Mouse (Mus musculus) hindbrain, postnatal 0 days (tissue): ENCODE data around the gene Henmt1. TPM values are rescaled to one million over a fixed set of nuclear protein-coding genes. Genes with fewer than 3 reads are reported as not detected.

Experiments
- ATAC-seq: fragments of 200-750 bp; cut with Nextera tagmentation; 2 replicates; pipeline ENCODE4 v1.8.0; 2017; ENCODE audit warnings: mild to moderate bottlenecking, moderate TSS enrichment, moderate library complexity
- DNase-seq: peaks from one replicate; pipeline ENCODE4 v3.0.0-alpha.2; 2015; ENCODE audit warnings: low spot score
- H3K27ac ChIP-seq: fragments of 300-500 bp; sonication (generic); 2 replicates; pipeline ENCODE4 v1.5.1; 2014; ENCODE audit warnings: mild to moderate bottlenecking
- H3K27me3 ChIP-seq: fragments of 300-500 bp; sonication (generic); 2 replicates; pipeline ENCODE4 v1.6.1; 2014; ENCODE audit warnings: low read length, mixed read lengths; ENCODE audit not compliant: insufficient read depth
- H3K36me3 ChIP-seq: fragments of 300-500 bp; sonication (generic); 2 replicates; pipeline ENCODE4 v1.6.1; 2014; ENCODE audit warnings: low read length, mixed read lengths; ENCODE audit not compliant: insufficient read depth
- H3K4me1 ChIP-seq: fragments of 300-500 bp; sonication (generic); 2 replicates; pipeline ENCODE4 v1.6.1; 2014; ENCODE audit warnings: antibody characterized with exemption, low read length, mixed read lengths; ENCODE audit not compliant: insufficient read depth
- H3K4me2 ChIP-seq: fragments of 300-500 bp; sonication (generic); 2 replicates; pipeline ENCODE4 v1.6.1; 2014; ENCODE audit warnings: low read depth, mild to moderate bottlenecking, low read length, moderate library complexity, mixed read lengths
- H3K4me3 ChIP-seq: fragments of 300-500 bp; sonication (generic); 2 replicates; pipeline ENCODE4 v1.5.1; 2014; ENCODE audit warnings: low read length
- H3K9ac ChIP-seq: fragments of 300-500 bp; sonication (generic); replicated peaks from 2 replicates; pipeline ENCODE4 v1.6.1; 2014; ENCODE audit warnings: mild to moderate bottlenecking, low read length, moderate library complexity, mixed read lengths
- H3K9me3 ChIP-seq: fragments of 300-500 bp; sonication (generic); 2 replicates; pipeline ENCODE4 v1.6.1; 2016; ENCODE audit warnings: low read length, mixed read lengths
- CTCF ChIP-seq: IDR thresholded peaks from 2 replicates; pipeline ENCODE4 v1.5.1; 2016; ENCODE audit warnings: antibody characterized with exemption, control low read depth, low read depth
- WGBS: fragments of 180-500 bp; shearing (Covaris S2); extraction: QIAGEN DNeasy Blood & Tissue Kit; methylation state at CpG from one replicate; pipeline ENCODE4 v1.1.7; 2014; 5-methylcytosine and 5-hydroxymethylcytosine counted together
- polyA plus RNA-seq: library from polyadenylated mRNA; unstranded; fragments of >200 nt; fragmentation: Nextera tagmentation; extraction: Ambion mirVana; gene quantifications from 2 replicates; pipeline ENCODE4 v1.2.1, GENCODE M21; 2015
- total RNA-seq: library from RNA; depleted of rRNA; stranded (reverse); fragments of >200 nt; gene quantifications from 2 replicates; pipeline ENCODE4 v1.2.3, GENCODE M21; 2014

Gene Henmt1
- total and polyA plus RNA-seq, 2 experiments from 2014 or later = 2.0 to 2.2 TPM

DNA sequence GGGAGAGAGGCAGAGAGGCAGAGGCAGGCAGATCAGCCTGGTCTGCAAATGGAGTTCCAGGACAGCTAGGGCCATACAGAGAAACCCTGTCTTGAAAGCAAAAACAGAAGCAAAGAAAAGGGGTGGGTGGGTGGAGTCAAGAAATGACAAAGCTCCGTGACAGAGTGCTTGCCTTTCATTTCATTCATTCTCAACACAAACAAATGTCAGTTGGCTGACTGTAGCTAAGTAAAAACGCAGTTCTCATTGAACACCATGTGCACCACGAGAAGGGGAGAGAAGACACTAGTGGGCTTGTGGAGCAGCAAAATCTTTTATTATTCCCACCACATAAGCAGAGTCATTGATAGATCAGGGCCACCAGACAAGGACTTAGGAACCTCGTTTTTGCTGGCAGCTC lies 22.8 kb upstream of the Henmt1 start:
- no peak overlapping the region for H3K4me2 ChIP-seq
- H3K9ac ChIP-seq = no peak overlapping the region
- no peaks in the 10 kb centered on the region for H3K4me1 ChIP-seq
- H3K4me3 ChIP-seq = no peak overlapping the region
- no peaks in the 10 kb centered on the region for H3K9me3 ChIP-seq
- no peak for TF ChIP-seq CTCF
- no peak overlapping the region for H3K27ac ChIP-seq
- DNase-seq = no peak
- WGBS = 29% methylated on average over 4 of the region's 4 CpGs
- no peaks in the 10 kb centered on the region for H3K36me3 ChIP-seq
- ATAC-seq = no peak
- no peaks in the 10 kb centered on the region for H3K27me3 ChIP-seq

GRCm38 (mm10) chr3:108917986-108918385 lies 21.7 kb upstream of the Henmt1 start:
- TF ChIP-seq CTCF = no peak
- 71% methylated on average over 3 of the region's 3 CpGs for WGBS
- no peak for DNase-seq

GRCm38 (mm10) chr3:108918852-108919251 lies 20.8 kb upstream of the Henmt1 start:
- no peak for TF ChIP-seq CTCF
- Histone ChIP-seq H3K27me3 (no peaks in the 10 kb centered on the region), H3K4me1 (no peaks in the 10 kb centered on the region), H3K9ac (no peak overlapping the region), H3K9me3 (no peaks in the 10 kb centered on the region), H3K4me3 (no peak overlapping the region), H3K4me2 (no peak overlapping the region), H3K27ac (no peak overlapping the region), H3K36me3 (no peaks in the 10 kb centered on the region)
- ATAC-seq = no peak
- no peak for DNase-seq
- 98% methylated on average over 1 of the region's 1 CpGs for WGBS

More at GRCm38 (mm10) chr3:108917986-108918385, 21.7 kb upstream of the Henmt1 start:
- Histone ChIP-seq H3K9me3 (no peaks in the 10 kb centered on the region), H3K27me3 (no peaks in the 10 kb centered on the region), H3K27ac (no peak overlapping the region), H3K4me1 (no peaks in the 10 kb centered on the region), H3K4me3 (no peak overlapping the region), H3K9ac (no peak overlapping the region), H3K4me2 (no peak overlapping the region), H3K36me3 (no peaks in the 10 kb centered on the region)
- ATAC-seq = no peak

- ATAC-seq (no peak), DNase-seq (no peak)
- Histone ChIP-seq H3K36me3 (no peaks in the 10 kb centered on the region), H3K9me3 (no peaks in the 10 kb centered on the region), H3K4me3 (no peak overlapping the region), H3K9ac (no peak overlapping the region), H3K4me2 (no peak overlapping the region), H3K27me3 (no peaks in the 10 kb centered on the region), H3K4me1 (no peaks in the 10 kb centered on the region), H3K27ac (no peak overlapping the region)
- 95% methylated on average over 3 of the region's 3 CpGs for WGBS
- no peak for TF ChIP-seq CTCF
Measured at GRCm38 (mm10) chr3:108920442-108921070, 19.1 kb upstream of the Henmt1 start.

GRCm38 (mm10) chr3:108921822-108922221 lies 17.9 kb upstream of the Henmt1 start:
- ATAC-seq = no peak
- TF ChIP-seq CTCF = no peak
- Histone ChIP-seq H3K9me3 (no peaks in the 10 kb centered on the region), H3K4me1 (no peaks in the 10 kb centered on the region), H3K9ac (no peak overlapping the region), H3K36me3 (no peaks in the 10 kb centered on the region), H3K27ac (no peak overlapping the region), H3K4me3 (no peak overlapping the region), H3K27me3 (no peaks in the 10 kb centered on the region), H3K4me2 (no peak overlapping the region)
- no peak for DNase-seq
- WGBS = 90% methylated on average over 1 of the region's 1 CpGs

- DNase-seq (no peak), ATAC-seq (no peak)
- Histone ChIP-seq H3K9me3 (no peaks in the 10 kb centered on the region), H3K4me3 (no peak overlapping the region), H3K9ac (no peak overlapping the region), H3K36me3 (no peaks in the 10 kb centered on the region), H3K27me3 (no peaks in the 10 kb centered on the region), H3K4me2 (no peak overlapping the region), H3K4me1 (no peaks in the 10 kb centered on the region), H3K27ac (no peak overlapping the region)
- TF ChIP-seq CTCF = no peak
- 88% methylated on average over 4 of the region's 4 CpGs for WGBS
Measured at GRCm38 (mm10) chr3:108925677-108926076, 14.0 kb upstream of the Henmt1 start.

DNA sequence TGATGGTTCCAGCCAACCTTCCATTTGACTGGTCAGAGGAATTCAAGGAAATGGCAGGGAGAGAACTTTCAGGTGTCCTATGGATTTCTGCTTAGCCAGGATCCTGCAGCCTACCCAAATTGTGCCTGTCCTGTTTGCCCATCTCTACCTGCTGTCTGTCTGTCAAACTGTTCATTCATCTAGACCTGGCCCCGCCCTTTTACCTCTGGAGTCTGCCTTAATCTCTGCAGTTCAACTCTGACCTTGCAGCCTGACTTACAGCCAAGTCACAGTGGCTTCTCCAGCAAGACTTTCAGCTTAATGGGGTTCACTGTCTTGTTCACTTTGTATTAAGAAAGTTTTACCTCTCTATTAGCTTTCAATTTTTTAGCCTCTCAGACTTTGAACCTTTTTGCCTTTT lies 13.4 kb upstream of the Henmt1 start:
- Histone ChIP-seq H3K9me3 (no peaks in the 10 kb centered on the region), H3K4me3 (no peak overlapping the region), H3K27me3 (no peaks in the 10 kb centered on the region), H3K36me3 (no peaks in the 10 kb centered on the region), H3K9ac (no peak overlapping the region), H3K4me1 (no peaks in the 10 kb centered on the region), H3K4me2 (no peak overlapping the region), H3K27ac (no peak overlapping the region)
- DNase-seq (no peak), ATAC-seq (no peak)
- 67% methylated on average over 1 of the region's 1 CpGs for WGBS
- no peak for TF ChIP-seq CTCF
